Mouse (Mus musculus) embryonic facial prominence, embryonic 15.5 days (tissue): ENCODE results near the gene Hoxa5. TPM values are rescaled to one million over a fixed set of nuclear protein-coding genes. Genes with fewer than 3 reads are reported as not detected.

Source experiments
- ATAC-seq: fragments of 200-750 bp; cut with Nextera tagmentation; 2 replicates; pipeline ENCODE4 v1.8.0; 2017; ENCODE audit warnings: low read depth, moderate TSS enrichment; ENCODE audit not compliant: insufficient number of reproducible peaks, low FRiP score, low TSS enrichment
- H3K27ac ChIP-seq: fragments of 300-500 bp; sonication (generic); replicated peaks from 2 replicates; pipeline ENCODE4 v1.5.1; 2015; ENCODE audit warnings: mild to moderate bottlenecking, inconsistent platforms
- H3K27me3 ChIP-seq: fragments of 300-500 bp; sonication (generic); 2 replicates; pipeline ENCODE4 v1.6.1; 2015; ENCODE audit warnings: inconsistent platforms
- H3K36me3 ChIP-seq: fragments of 300-500 bp; sonication (generic); 2 replicates; pipeline ENCODE4 v1.6.1; 2015; ENCODE audit warnings: mild to moderate bottlenecking, inconsistent platforms
- H3K4me1 ChIP-seq: fragments of 300-500 bp; sonication (generic); 2 replicates; pipeline ENCODE4 v1.6.1; 2015; ENCODE audit warnings: inconsistent platforms
- H3K4me2 ChIP-seq: fragments of 300-500 bp; sonication (generic); replicated peaks from 2 replicates; pipeline ENCODE4 v1.6.1; 2015; ENCODE audit warnings: mild to moderate bottlenecking, inconsistent platforms
- H3K4me3 ChIP-seq: fragments of 300-500 bp; sonication (generic); replicated peaks from 2 replicates; pipeline ENCODE4 v1.5.1; 2015; ENCODE audit warnings: mild to moderate bottlenecking, inconsistent platforms
- H3K9ac ChIP-seq: fragments of 300-500 bp; sonication (generic); 2 replicates; pipeline ENCODE4 v1.6.1; 2015; ENCODE audit warnings: inconsistent platforms
- H3K9me3 ChIP-seq: fragments of 300-500 bp; sonication (generic); replicated peaks from 2 replicates; pipeline ENCODE4 v1.6.1; 2016; ENCODE audit warnings: inconsistent platforms
- WGBS: fragments of 180-500 bp; shearing (Covaris S2); methylation state at CpG from one replicate; pipeline ENCODE4 v1.1.7; 2015; 5-methylcytosine and 5-hydroxymethylcytosine counted together
- polyA plus RNA-seq: library from polyadenylated mRNA; unstranded; fragments of >200 nt; fragmentation: Nextera tagmentation; extraction: Ambion mirVana; gene quantifications from 2 replicates; pipeline ENCODE4 v1.2.1, GENCODE M21; 2015

Gene Hoxa5
- polyA plus RNA-seq, 1 experiment from 2014 or later: 0.39 TPM

GRCm38 (mm10) chr6:52185834-52186233 is 18.6 kb downstream of the Hoxa5 start:
- no peak for ATAC-seq
- WGBS: 13% methylated on average over 3 of the region's 3 CpGs
- Histone ChIP-seq H3K4me3 (no peak overlapping the region), H3K27me3 (peaks cover 100% of the 10 kb centered on the region), H3K4me2 (no peak overlapping the region), H3K4me1 (peaks cover under 1% of the 10 kb centered on the region; the same call in 1 of the 2 replicates), H3K9ac (no peak overlapping the region), H3K9me3 (no peaks in the 10 kb centered on the region), H3K36me3 (no peaks in the 10 kb centered on the region), H3K27ac (no peak overlapping the region)

- 2% methylated on average over 19 of the region's 19 CpGs for WGBS
- peaks cover 100% of the 10 kb centered on the region for H3K27me3 ChIP-seq
- H3K9ac ChIP-seq: no peak overlapping the region
- H3K4me3 ChIP-seq: no peak overlapping the region
- no peak for ATAC-seq
- H3K36me3 ChIP-seq: no peaks in the 10 kb centered on the region
- H3K9me3 ChIP-seq: no peaks in the 10 kb centered on the region
- H3K4me1 ChIP-seq: no peaks in the 10 kb centered on the region
- no peak overlapping the region for H3K4me2 ChIP-seq
- H3K27ac ChIP-seq: no peak overlapping the region
Measured at GRCm38 (mm10) chr6:52185222-52185621, 19.2 kb downstream of the Hoxa5 start.

DNA sequence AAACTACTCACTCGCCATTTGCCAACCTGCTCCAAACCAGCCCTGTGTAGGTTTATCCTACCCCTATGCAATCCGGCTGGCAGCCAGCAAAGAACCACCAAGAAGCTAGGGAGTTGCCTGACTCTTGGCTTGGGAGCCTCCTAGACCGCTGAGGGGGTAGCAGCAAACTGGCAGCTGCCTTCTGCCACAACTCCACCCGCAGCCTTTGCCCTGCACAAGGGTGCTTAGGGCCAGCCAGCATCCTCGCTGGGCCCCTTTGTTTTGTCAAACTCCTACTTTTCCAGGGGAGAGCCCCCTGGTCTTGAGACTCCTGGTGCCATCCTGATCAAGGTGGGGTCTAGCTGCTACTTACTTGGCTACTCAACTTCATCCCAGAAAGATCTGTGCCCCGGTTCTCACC is 19.7 kb downstream of the Hoxa5 start:
- Histone ChIP-seq H3K4me2 (no peak overlapping the region), H3K27ac (no peak overlapping the region), H3K4me1 (no peaks in the 10 kb centered on the region), H3K4me3 (no peak overlapping the region), H3K27me3 (peaks cover 100% of the 10 kb centered on the region), H3K9me3 (no peaks in the 10 kb centered on the region), H3K9ac (no peak overlapping the region), H3K36me3 (no peaks in the 10 kb centered on the region)
- ATAC-seq: no peak
- 2% methylated on average over 6 of the region's 6 CpGs for whole genome bisulfite sequencing

DNA sequence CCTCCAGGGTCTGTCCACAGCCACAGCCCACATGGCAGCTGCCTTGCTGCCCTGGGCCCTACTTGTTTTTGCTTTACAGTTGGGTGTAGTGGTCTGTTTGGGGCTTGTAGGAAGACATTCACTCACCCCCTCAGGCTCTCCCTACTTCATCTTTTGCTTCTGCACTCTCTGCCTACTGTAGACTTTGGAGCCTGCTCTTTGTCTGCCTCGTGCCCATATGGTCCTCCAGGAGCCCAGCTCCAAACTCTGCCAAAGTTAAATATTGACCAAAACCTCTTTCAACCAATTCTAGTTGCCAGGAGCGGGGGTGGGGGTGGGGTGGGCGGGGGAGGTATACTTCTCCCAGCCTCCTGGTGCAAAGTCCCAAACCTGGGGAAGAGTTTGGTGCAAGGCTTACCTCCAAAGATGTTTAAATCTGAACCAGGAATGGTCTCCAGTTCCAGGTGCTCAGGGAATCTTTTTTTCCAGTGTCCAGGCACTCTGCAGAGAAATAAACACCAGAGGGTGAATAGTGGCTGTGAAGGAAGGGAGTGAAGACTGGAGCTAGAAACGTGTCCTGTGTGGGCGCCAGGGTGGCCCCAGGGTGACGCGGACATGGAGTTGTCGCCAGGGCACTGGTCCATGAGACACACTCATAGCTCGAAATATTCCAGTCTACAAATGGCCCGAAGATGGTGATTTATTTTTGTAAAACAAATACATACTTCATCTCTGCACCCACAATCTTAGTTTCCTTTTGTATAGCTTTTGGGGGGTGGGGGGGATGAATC is 20.9 kb downstream of the Hoxa5 start:
- no peaks in the 10 kb centered on the region for H3K36me3 ChIP-seq
- WGBS: 9% methylated on average over 10 of the region's 10 CpGs
- ATAC-seq: no peak
- H3K4me2 ChIP-seq: no peak overlapping the region
- no peaks in the 10 kb centered on the region for H3K9me3 ChIP-seq
- peaks cover 100% of the 10 kb centered on the region for H3K27me3 ChIP-seq
- H3K27ac ChIP-seq: no peak overlapping the region
- no peak overlapping the region for H3K4me3 ChIP-seq
- H3K4me1 ChIP-seq: no peaks in the 10 kb centered on the region
- no peak overlapping the region for H3K9ac ChIP-seq

DNA sequence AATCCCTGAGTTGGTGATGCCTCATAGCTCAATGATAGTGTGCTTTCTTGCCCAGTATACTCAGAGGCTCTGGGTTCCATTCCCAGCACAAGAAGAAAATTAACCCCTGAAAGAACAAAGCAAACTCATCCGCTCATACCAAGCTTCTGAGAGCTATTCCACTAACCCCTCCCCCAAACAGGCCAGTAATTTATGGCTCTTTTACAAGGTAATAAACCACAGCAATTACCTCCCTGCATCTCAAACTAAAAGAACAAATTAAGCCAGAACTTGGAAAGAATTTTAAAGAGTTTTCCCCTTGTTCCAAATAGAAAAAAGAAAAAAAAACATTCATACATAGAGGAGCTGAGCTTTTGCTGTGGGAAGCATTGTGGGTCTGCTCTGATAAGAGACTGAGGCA is 21.6 kb downstream of the Hoxa5 start:
- WGBS: 19% methylated on average over 1 of the region's 1 CpGs
- no peaks in the 10 kb centered on the region for H3K9me3 ChIP-seq
- H3K4me3 ChIP-seq: no peak overlapping the region
- H3K27ac ChIP-seq: no peak overlapping the region
- no peaks in the 10 kb centered on the region for H3K4me1 ChIP-seq
- H3K36me3 ChIP-seq: no peaks in the 10 kb centered on the region
- H3K9ac ChIP-seq: no peak overlapping the region
- H3K4me2 ChIP-seq: no peak overlapping the region
- no peak for ATAC-seq
- H3K27me3 ChIP-seq: peaks cover 100% of the 10 kb centered on the region

- peaks cover 100% of the 10 kb centered on the region for H3K27me3 ChIP-seq
- no peaks in the 10 kb centered on the region for H3K36me3 ChIP-seq
- no peak overlapping the region for H3K4me3 ChIP-seq
- H3K4me1 ChIP-seq: no peaks in the 10 kb centered on the region
- WGBS: 19% methylated on average over 2 of the region's 2 CpGs
- no peak overlapping the region for H3K27ac ChIP-seq
- H3K4me2 ChIP-seq: no peak overlapping the region
- no peak for ATAC-seq
- H3K9ac ChIP-seq: no peak overlapping the region
- H3K9me3 ChIP-seq: no peaks in the 10 kb centered on the region
Measured at GRCm38 (mm10) chr6:52182030-52182429, 22.4 kb downstream of the Hoxa5 start.

DNA sequence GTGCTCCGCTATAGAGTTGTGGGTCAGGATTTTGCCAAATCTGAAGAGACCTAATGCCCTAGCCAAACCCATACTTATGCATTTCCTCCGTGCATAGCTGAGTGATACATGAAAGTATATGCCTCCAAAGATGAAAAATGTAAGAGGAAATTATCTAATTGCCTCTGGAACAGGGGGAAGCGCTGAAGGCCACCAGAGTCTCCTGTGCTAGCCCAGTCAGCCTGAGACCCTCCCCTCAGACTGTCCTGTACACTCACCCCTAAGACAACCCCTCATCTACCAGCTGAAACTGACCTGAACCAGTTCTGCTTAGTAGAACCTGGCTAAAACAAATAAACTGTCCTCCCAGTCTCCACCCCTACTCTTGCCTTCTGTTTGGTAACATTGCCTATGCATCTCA is 23.7 kb downstream of the Hoxa5 start:
- Histone ChIP-seq H3K4me2 (no peak overlapping the region), H3K9me3 (no peaks in the 10 kb centered on the region), H3K9ac (no peak overlapping the region), H3K27ac (no peak overlapping the region), H3K4me1 (no peaks in the 10 kb centered on the region), H3K4me3 (no peak overlapping the region), H3K27me3 (peaks cover 100% of the 10 kb centered on the region), H3K36me3 (no peaks in the 10 kb centered on the region)
- no peak for ATAC-seq
- 8% methylated on average over 3 of the region's 3 CpGs for WGBS

DNA sequence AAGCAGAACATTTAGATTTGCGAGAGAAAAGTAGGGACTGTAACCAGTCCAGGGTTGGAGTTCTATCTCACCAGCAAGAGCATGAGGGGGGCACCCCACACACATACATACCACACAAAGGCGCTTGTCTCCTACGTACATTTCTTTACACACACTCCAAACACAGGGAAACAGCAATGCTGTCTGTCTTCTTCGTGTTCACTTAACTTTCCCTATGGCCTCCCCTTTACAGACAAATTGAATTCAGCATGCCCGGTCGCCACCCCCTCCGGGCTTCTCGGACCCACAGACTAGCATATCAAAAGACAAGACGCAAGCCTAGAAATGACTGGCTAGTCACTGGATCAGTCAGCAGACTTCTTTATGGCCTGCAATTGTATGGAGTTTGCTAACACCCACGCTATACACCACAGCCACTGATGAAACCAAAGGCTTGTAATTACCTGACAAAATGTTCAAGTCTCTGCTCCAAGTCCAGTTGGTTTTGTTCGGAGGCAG is 24.1 kb downstream of the Hoxa5 start:
- no peak for ATAC-seq
- no peaks in the 10 kb centered on the region for H3K4me1 ChIP-seq
- no peak overlapping the region for H3K9ac ChIP-seq
- H3K9me3 ChIP-seq: no peaks in the 10 kb centered on the region
- 9% methylated on average over 11 of the region's 11 CpGs for WGBS
- H3K4me2 ChIP-seq: no peak overlapping the region
- H3K27me3 ChIP-seq: peaks cover 100% of the 10 kb centered on the region
- H3K36me3 ChIP-seq: no peaks in the 10 kb centered on the region
- H3K4me3 ChIP-seq: no peak overlapping the region
- no peak overlapping the region for H3K27ac ChIP-seq

- Histone ChIP-seq H3K9ac (no peak overlapping the region), H3K27ac (no peak overlapping the region), H3K36me3 (no peaks in the 10 kb centered on the region), H3K27me3 (peaks cover 100% of the 10 kb centered on the region), H3K4me2 (no peak overlapping the region), H3K4me3 (no peak overlapping the region), H3K4me1 (no peaks in the 10 kb centered on the region), H3K9me3 (no peaks in the 10 kb centered on the region)
- no peak for ATAC-seq
- WGBS: 3% methylated on average over 10 of the region's 10 CpGs
Measured at GRCm38 (mm10) chr6:52179690-52180089, 24.7 kb downstream of the Hoxa5 start.

DNA sequence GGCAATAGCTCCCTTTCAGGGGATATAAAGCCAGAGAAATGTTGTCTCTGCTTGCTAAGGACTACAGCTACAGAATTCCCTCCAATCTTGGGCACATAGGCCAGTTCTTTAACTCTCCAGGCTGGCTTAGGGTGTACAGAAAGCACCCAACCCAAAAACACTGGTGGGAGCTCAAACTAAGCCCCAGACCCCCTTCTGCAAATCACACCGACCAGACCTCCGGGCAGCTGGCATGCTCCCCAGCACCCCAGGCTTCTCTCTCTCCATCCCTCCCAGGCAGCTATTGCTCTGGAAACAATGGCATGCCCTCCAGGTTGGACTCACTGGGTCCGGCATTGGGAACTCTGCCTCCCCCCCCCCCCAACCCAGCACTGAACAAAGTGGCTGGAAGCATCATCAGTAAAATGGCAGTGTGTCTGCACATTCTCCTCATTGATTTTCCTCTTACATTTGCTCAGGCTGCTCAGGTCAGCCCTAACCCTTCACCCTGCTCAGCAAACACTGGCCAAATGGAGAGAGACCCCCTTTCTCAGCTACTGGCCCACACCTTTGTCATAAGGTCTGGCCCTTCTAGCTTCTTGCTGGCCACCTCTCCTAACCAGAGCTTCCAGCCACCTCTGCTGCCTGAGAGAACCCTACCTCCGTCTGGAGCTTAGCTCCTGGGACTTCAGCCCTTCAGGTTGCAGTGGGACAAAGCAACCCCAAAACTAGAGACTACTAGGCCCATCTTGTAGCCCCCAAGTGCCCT is 25.3 kb downstream of the Hoxa5 start:
- H3K4me1 ChIP-seq: no peaks in the 10 kb centered on the region
- peaks cover 99% of the 10 kb centered on the region for H3K27me3 ChIP-seq
- H3K27ac ChIP-seq: no peak overlapping the region
- H3K9me3 ChIP-seq: no peaks in the 10 kb centered on the region
- H3K4me3 ChIP-seq: no peak overlapping the region
- H3K36me3 ChIP-seq: no peaks in the 10 kb centered on the region
- 5% methylated on average over 4 of the region's 4 CpGs for WGBS
- ATAC-seq: no peak
- H3K9ac ChIP-seq: no peak overlapping the region
- no peak overlapping the region for H3K4me2 ChIP-seq

DNA sequence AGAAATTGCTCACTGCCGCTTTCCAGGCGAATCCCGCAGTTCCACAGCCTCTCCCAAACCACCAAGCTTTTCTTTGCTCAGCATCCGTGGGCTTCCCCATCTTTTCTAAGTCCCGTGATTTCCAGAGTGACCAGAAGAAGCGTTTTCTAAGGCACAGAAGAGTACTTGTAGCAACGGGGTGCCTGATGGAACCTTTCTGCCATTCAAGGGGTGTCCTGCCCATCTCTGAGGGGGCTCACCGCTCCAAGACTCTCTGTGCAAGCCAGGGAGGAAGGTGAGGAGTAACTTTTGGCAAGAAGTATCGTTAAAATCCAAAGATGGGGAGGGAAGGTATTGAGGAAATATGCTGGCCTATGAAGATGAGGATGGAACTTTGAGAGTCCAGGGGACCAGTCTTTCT is 26.6 kb downstream of the Hoxa5 start:
- WGBS: 3% methylated on average over 9 of the region's 9 CpGs

More for the DNA sequence above, 26.6 kb downstream of the Hoxa5 start:
- peaks cover 99% of the 10 kb centered on the region for H3K27me3 ChIP-seq
- H3K4me2 ChIP-seq: no peak overlapping the region
- ATAC-seq: no peak
- peaks cover 1% of the 10 kb centered on the region; the same call in 1 of the 2 replicates for H3K4me1 ChIP-seq
- no peak overlapping the region for H3K4me3 ChIP-seq
- H3K36me3 ChIP-seq: no peaks in the 10 kb centered on the region
- no peaks in the 10 kb centered on the region for H3K9me3 ChIP-seq
- H3K27ac ChIP-seq: no peak overlapping the region
- H3K9ac ChIP-seq: no peak overlapping the region
